Mouse (Mus musculus) CD4-positive helper T cell, adult 2 months (primary cell): ENCODE measurements around the gene Gm1043.

Source experiments
- DNase-seq: peaks from one replicate; pipeline ENCODE4 v3.0.0-alpha.2; 2012; ENCODE audit warnings: low read depth, missing footprints, low spot score

Gm1043 gene

DNA sequence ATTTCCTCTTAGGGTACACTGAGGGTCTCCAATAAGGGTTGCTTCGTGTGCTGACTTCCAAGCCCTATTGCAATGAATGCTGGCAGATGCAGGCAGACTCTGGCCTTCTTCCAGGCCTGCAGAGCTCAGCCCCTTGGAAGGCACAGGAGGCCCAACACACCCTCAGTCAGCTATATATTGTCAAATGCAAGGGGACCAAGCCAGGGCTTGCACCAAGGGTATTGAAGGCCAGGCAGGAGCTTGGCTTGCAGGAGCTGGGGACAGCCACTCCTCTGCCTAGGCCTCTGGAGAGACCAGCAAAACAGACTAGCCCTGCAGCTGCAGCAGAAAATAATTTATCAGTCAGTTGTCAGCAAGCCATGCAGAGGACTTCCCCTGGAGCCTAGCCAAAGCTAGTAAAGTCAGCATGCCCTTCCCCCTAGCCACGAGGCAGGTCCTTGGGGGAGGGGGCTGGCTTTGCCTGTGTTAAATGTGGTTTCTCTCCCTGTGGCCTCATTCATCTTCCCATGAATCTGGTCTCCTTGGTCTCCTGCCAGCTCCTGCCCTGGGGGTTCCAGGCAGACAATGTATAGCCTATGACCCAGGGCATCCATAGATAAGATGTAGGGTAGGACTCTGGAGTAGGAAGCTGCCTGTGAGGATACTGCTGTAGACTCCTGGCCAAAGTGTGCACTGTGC lies 113.0 kb downstream of the Gm1043 start:
- DNase-seq: no peak

DNA sequence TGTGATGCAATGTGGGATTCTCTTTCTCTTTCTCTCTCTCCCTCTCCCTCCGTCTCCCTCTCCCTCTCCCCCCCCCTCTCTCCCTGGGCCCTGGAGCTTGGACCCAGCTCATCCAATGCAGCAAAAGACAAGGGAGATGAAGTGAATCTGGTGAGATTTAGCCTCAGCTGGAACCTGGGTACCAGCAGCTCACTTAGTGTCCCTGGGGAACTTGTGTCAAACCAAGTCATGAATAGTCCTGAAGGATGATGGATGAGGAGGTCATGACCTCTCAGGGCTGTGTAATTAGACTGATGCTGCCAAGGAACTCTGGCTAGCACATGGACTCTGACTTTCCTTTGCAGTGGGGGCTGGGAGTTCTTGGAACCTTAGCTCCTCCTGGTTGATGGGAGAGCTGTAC lies 117.1 kb downstream of the Gm1043 start:
- DNase-seq: no peak

DNA sequence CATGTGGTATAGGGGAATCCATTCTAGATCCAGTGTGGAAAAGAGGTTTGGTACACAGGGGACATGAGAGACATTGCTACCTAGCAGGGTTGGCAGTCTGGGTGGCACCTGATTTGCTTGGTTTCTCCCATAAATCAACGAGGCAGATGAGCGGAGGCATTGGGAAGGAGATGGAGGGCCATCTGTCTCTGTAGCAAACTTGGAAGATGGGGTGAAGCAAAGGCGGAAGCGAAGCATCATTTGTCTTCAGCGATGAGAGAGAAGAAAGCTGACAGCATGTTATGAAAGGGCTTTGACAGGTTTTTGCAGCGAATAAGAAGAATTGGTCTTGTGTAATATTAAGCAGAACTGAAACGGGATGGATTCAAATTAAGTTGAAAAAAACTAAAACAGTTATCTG lies 119.7 kb downstream of the Gm1043 start:
- DNase-seq: no peak

DNA sequence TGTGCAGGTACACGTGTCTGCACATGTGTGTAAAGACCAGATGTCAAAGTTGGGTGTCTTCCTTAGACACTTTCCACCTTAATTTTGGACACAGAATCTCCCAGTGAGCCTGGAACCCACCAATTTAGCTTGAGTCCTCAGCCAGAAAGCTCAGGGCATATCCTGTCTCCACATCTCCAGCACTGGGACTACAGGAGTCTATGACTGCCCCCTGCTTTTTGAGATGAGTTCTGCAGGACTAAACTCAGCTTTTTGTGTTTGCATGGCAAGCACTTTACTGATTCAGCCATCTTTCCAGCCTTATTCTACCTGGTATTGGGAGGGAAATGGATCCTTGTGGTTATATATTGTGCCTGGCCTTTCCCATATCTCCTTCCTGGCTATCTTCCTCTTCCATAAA lies 120.2 kb downstream of the Gm1043 start:
- DNase-seq: no peak

DNA sequence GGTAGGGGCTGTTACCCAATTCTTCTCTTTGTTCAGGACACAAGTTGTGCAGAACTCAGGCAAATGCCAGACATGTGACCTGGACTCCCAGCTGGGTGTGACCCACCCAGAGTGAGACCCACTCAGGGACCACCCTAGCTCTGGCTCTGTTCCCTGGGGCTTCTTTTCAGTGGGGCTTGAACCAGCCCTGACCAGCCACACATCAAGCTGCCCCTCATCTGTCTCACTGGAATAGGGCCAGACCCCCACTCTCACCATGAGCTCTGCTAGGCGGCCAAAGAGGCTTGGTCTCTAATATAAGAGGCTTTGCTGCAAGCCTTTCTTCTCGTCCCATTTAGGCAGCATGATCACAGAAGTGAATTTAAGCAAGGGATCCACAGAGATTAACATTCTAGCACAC lies 121.2 kb downstream of the Gm1043 start:
- no peak for DNase-seq

DNA sequence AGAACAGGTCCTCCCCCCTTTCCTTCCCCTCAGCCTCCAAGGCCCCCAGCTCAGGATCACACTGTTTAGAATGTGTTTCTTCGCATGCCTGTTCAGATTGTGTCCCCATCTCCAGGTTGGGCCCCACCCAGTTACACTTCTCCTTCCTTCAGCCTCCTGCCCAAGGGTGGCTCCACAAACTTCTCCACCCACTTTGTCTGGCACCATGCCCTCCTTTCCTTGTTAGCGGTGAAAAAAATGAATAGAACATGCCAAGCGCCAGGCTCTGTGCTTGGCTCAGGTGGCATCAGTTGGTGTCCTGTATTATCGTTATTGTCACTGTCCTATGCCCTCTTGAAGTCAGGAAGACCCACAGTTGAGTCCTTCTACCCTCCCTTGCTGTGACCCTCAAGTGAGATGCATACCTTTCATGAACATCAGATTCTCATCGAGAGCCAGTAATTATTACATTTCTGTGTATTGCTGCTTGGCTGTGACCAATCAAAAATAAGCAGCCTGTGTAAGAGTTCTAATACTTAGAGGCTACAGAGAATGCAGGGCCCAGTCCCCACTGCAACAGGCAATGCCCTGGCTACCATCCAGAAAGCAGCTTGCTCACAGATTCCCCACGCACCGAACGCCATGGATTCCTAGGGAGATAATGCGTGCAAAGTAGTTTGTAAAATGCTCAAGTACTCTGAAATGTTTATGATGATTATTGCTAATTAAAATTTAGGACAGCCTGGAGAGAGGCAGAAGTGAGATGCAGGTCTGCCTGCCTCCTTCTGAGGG lies 128.0 kb downstream of the Gm1043 start:
- DNase-seq: no peak

DNA sequence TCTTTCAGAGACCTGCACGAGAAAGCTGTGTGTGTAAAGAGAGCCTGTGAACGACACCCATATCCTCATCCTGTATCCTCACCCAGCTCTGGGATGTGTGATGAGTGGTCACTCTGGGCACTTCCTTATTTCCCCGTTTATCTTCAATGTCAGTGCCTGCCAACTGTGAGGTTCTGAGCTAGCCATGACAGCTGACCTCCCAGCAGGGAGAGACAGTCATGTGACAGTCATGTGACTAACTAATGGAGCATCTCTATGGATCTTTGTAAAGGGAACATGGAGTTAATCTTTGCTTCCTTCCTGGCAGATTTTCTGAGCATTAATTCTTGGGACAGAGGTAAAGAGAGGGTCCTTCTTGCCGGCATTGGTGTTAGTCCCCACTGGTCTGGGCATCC lies 128.5 kb downstream of the Gm1043 start:
- no peak for DNase-seq

DNA sequence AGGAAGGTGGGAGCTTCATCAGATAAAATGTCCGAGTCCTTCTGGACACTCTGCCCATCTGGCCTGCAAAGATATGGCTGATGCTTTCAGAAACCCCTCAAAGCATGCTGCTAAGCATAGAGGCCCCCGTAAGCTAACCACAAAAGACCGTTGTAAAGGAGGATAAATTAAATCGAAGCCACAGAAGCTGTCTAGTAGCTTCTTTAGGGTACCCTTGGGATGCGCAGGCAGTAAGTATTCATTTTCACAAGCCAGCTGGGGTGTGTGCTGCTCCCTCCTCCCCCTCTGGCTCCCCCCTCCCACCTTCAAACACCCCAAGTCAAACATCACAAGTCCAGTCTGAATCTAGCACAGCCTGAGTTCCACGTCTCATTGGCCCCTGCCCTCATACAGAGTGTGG lies 129.4 kb downstream of the Gm1043 start:
- no peak for DNase-seq

DNA sequence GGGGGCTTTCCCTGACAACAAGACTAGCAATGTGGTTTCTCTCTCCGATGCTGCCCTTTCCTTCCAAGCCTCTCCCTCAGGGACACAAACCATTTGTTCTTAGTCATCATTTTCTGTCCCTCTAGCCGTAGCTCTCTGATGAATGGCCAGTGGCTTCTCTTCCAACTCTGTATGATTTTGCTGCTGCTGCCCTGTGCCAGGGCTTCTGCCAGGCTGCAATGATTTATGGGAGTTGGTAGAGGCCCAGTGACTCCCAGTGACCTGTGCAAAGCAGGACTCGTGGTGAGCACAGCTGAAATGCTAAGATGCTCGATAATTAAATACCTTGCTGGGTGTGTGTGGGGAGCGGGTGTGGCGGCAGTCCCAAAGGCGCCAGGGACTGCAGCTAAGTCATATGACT lies 130.1 kb downstream of the Gm1043 start:
- no peak for DNase-seq

DNA sequence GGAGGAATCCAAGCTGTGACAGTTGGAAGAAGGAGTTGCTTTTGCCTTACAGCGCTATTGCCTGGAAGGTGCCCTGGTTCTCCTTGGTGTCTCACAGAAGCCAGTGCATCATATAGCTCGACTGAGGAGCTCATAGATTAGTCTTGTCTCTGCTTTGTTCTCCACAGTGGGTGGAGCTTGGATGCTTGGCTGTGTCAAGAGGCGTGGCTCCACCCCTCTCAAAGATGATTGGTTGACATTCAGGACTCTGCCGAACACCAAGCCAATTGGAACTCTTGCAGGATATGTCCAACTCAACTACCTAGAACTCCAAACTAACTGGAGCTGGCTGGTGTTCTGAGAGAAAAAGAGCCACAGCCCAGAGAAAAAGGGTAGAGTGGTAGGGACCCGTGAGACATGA lies 134.4 kb downstream of the Gm1043 start:
- no peak for DNase-seq

DNA sequence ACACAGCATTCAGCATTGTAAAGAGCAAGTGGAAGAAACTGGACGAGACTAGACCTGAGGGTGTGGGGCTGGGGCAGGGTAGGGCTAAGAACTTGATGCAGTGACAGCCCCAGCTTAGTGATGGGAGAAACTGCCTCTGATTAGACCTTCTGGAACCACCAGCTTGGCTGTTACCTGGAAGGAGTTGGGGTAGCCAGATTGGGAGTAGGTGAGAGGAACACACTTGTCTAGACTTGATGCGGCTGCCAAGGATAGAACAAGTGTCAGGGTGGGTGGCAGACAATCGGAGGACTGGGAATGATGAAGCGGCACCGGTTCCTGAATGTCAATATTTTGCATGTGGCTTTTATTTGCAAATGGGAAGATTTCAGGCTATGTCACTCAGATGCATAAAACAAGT lies 135.4 kb downstream of the Gm1043 start:
- no peak for DNase-seq

DNA sequence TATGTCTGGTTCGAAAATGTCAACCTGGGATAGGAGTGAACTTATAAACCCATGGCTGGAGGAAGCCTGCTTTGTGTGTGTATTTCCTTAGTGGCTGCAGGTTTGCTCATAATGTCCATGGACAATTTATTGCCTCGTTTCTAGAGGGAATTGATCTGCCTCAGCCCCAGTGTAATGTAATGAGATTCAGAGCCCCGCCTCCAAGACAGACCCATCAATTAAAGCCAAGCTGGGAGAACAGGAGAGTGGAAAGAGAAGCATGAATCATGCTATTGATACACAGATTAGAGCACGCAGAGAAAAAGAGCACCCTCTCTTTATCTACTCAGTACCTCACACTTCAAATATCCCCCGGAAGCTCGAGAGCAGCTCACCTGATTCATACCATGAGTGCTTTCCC lies 136.4 kb downstream of the Gm1043 start:
- no peak for DNase-seq

DNA sequence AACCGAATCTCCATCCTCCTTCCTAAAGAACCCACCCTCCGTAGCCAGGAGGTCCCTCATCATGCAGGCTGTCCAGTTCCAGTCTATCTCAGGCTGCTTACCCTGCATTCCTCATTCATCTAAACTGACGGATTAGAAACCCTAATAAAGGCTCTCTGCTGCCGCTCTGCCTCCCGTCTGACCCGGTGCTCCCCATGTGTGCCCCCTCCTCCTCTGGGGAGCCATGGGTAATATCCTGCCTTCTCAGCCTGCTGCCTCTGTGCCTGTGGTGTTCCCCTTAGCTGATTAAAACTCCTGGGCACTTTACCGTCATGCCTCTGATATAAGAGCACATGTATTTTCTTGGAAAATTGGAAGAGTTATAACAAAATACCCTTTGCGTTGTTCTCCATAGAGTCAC lies 137.1 kb downstream of the Gm1043 start:
- DNase-seq: no peak

DNA sequence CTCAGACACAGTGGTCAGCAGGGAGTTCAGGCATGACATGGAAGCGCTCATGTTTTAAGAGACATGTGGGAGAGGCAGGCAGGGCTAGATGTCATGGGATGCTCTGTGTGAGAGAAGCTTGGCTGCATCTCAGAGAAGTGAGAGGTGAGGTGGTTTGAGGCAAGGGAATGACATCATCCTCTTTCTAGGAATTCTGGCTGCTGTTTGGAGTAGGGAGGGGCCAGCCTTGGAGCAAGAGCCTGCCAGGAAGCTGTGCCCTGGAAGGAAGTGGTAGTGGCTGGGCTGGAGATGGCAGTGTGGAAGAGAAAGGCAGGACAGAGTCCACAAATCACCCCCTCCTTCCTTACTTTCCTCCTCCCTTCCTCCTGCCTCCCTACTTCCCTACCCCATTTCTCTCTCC lies 140.5 kb downstream of the Gm1043 start:
- no peak for DNase-seq

DNA sequence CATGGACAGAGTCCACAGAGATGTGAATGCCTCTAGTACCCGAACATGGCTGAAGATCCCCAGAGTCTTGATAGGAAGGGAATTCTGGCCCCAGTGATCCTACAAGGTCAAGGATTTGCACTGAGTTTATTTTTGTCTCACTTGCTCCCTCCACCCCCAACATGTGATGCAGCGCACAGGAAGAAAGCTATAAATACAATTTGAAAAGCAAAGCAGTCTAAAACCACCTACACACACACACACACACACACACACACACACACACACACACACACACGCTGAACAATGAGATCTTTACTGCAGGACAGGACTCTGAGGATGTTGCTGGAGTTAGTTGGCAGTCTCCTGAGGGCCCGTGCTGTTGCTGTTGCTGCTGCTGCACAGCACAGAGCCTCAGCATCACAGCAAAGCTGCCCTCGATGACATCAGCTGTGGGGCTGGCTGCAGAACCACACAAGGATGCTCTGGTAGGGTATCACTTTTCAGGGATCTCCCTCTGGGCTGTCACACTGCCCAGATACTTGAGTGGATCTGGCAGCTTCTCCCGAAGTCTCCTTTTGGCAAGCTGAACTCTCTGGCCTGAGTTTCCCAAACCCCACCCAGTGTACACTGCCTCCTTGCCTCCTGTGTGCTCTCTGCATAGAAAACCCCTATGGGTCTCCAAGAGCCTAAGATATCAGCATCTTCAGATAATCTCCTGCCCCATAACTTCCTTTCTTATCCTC lies 142.9 kb downstream of the Gm1043 start:
- DNase-seq: no peak

DNA sequence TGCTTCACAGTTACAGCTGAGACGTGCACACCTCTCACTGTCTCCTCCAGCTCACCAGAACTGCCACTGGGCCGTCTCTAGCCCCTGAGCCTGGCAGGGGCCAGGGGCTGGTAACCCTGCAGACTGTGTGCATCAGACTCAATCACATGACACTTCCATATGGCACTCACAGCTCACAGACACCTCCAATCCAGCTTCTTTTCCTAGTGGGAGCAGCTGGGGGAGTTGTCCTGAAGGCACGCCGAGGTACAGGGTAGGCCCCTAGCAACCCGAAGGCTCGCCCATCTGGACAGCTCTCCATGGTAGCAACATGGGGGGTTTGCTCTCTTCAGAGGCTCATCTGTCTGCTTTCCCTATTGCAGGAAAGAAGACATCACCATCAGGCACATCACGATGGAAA lies 143.7 kb downstream of the Gm1043 start:
- DNase-seq: no peak

DNA sequence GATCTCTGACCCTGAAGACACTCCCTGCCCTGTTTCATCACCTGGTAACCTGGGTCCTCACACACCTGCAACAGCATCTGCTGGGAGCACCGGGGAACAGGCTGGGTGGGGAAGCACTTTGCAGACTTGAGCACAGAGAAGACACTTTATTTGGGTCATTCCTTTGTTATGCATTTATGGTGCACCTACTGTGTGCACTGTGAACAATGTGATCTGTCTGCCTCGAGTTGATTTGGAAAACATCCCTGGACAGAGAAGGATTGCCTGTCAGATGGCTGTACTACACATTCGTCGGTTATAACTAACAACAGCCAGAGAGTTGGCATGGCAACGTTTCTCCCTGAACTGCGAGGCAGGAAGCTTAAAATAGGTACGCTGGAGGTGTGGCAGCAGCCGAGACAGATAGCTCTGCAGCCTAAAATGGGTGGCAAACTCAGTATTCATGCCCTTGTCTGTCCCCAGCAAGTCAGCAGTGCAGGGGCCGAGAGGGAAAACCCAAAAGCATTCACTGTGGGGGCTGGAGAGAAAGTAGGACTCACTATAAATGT lies 147.9 kb downstream of the Gm1043 start:
- no peak for DNase-seq

DNA sequence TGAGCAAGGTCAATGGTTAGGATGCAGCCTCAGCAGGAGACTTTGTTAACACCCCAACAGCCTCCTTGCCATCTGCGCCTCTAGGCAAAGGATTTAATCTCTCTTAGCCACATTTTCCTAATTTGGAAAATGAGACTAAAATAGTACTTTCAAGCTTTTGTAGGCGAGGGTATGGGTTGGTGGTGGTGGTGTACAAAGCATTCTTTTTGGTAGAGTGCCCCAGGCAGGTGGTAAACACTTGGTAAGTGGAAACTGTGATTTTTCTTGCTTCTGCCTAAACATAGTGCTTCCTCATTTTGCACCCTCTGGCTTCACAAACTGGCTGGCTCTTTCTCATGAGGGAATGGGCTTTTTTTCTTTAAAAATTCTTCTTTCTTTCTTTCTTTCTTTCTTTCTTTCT lies 153.5 kb downstream of the Gm1043 start:
- DNase-seq: no peak

DNA sequence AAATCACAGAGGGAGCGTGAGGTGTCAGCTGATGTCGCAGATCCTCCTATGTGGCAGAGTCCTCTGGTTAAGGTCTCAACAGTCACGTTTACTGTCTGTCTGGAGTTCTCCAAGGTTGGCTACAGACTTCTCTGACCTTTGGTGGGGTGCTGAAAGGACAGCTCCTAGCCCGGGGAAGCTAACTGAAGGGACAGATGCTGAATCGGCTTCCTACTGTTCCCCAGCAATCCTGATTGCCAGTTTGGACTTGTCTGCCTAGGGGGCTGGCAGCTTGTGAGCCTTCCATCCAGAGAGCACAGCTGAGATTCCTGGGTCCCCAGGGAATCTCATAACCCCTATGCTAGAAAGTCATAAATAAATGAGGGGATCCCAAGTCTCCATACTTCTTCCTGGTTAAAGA lies 155.4 kb downstream of the Gm1043 start:
- no peak for DNase-seq

DNA sequence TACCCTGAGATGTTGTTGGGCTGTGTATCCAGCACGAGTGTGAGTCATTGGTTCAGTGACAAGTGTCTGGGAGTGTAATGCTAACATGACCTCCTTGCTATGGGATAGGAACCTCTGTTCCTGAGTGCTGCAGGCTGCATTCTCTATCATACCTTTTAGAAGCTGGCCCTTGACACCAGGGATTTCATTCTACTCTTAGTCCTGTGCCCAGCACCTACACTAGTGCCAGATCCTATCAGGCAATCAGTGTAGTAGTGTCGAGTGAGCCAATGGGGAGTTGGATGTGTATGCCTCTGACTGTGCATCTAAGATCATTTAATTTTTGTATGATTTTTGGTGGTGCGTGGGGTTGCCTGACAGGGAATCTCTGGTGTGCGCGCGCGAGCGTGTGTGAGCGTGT lies 156.1 kb downstream of the Gm1043 start:
- DNase-seq: no peak

DNA sequence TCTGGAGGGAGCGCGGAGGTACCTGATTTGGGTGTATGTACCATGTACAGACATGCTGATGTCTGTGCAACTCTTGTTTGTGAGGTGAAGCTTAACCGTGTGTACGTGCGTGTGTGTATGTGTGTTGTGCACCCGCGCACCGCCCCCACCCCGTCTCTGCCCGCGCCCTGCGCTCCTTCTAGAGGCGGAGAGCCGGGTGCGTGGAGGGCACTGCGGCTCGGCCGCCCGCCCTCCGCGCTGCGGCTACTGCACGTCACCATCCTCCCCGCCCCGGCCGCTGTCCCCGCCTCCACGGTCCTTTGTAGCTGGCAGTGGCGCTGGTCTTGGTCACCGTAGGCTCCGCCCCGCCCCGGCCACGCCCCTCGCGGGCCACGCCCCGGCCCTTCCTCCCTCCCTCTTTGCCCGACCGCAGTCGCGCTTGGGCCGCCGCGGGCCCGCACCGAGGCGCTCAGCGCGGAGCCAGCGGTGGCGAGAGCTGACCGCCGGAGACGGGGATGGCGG lies 156.5 kb downstream of the Gm1043 start, which contains the start of gene Crmp1:
TSS of gene Crmp1 (plus strand) at position 290 of the 501 bp plus-strand sequence.
- DNase-seq: peak; percentile 53
